Mouse (Mus musculus): ENCODE measurements around the gene Plpp3. TPM values are rescaled to one million over a fixed set of nuclear protein-coding genes. Genes with fewer than 3 reads are reported as not detected.

Plpp3 gene
- total RNA-seq (2021), result 10 to 100 TPM; 78.5 to 81.2 TPM
- long read RNA-seq, experiment 1, transcript Plpp3-201 (6 exons, 3,159 nt), result major isoform, 66 of 71 reads
- long read RNA-seq, experiment 1, partial matches to known transcripts, result 0 of 71 reads
- long read RNA-seq, experiment 1, other reads (novel, unspliced or antisense), result 5 of 71 reads
- long read RNA-seq, experiment 2, transcript Plpp3-201 (6 exons, 3,159 nt), result major isoform, 65 of 68 reads
- long read RNA-seq, experiment 2, partial matches to known transcripts, result 0 of 68 reads
- long read RNA-seq, experiment 2, other reads (novel, unspliced or antisense), result 3 of 68 reads

GRCm38 (mm10) chr4:105157276-105158168 lies at the start of gene Plpp3:
Plpp3 (plus strand) TSS chr4:105157347.
- DNase-seq, result peak; percentile 83 to 87
- intact Hi-C loops (cut with DNase I), result loop anchor here (2.0 to 10.0 kb wide), 7 partner anchors 65 to 1157 kb away; partner anchors contain the start of gene Usp24

DNA sequence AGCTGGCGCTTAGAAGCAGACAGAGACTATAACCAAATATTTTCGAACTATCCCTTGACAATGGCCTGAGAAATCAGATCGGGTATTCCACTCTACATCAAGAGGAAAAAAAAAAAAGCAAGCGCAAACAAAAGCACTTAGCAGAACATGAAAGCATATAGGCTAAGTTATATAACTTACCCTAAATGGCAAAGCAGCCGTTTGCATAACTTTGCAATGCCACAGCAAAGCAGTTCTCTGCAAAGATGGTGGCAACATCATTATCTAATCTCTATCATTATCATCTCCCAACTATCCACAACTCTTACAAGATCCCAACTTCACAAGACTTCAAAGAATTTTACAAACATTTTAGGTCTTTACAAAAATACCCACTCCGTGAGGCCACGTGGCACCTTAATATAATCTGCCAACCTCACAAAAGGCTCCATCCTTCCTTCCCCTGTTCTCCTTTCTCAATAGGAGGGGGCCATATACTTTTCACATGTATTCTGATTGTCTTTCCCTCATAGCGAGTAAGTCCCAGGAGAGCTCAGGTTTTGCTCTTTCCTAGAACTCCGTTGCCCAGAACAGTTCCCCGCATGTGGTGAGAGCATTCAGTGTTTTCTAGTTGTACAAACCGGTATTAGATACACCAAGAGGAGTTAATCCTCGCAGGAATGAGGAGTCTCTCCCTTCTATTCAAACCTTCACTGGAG lies 49.1 kb upstream of the Plpp3 start:
- intact Hi-C loops (cut with DNase I), result loop anchor here (5.0 kb wide), 1 partner anchor 71 kb away; no protein-coding TSS in a partner anchor
- DNase-seq, result no peak

- intact Hi-C loops (cut with DNase I), result loop anchor here (5.0 kb wide), 1 partner anchor 71 kb away; no protein-coding TSS in a partner anchor
- DNase-seq, result no peak
Observed at GRCm38 (mm10) chr4:105108641-105109198, 48.4 kb upstream of the Plpp3 start.

DNA sequence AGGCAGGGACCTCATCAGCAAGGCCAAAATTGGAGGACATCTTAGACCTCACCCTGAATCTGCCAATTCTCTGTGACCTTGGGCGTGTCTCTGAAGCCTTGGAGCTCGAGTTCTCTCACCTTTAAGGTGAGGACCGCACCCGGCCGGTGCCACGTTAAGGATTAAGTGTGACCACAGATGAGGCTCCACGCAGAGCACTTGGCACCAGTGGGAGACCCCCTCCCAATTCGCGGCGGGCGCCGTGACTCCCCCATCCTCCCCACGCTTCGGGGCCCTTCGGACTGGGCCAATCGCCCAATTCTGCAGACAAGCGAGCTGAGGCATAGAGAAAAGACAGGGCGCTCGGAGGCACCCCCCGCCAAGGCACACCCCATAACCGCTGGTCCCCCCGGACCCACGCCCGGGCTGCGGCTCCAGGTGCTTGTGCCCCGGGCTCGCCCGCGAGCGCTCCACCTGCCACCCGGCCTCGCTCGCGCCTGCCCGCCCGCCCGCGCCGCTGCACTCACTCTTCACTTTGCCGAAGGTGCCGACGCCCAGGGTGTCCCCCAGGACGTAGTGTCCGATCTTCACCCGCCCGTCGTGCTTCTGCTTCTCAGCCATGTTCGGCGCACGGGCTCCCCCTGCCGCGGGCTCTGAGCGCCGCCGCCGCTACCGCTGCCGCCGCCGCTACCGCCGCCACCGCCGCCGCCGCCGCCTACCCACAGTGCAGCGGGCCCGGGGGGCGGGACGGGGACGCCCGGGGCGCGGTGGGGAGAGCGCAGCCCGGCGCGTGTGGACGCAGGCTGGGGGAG lies 47.8 kb upstream of the Plpp3 start, which contains the start of gene Prkaa2:
Prkaa2 (minus strand) TSS at position 692 of the 791 bp plus-strand sequence.
- DNase-seq, result peak; percentile 84 to 86
- intact Hi-C loops (cut with DNase I), result loop anchor here (5.0 kb wide), 1 partner anchor 72 kb away; no protein-coding TSS in a partner anchor

- DNase-seq, result no peak
- intact Hi-C loops (cut with DNase I), result loop anchor here (5.0 kb wide), 1 partner anchor 73 kb away; no protein-coding TSS in a partner anchor
Observed at GRCm38 (mm10) chr4:105109990-105110683, 47.0 kb upstream of the Plpp3 start.

- intact Hi-C loops (cut with DNase I), result no loop called here
- DNase-seq, result no peak
Observed at GRCm38 (mm10) chr4:105110684-105111035, 46.5 kb upstream of the Plpp3 start.

- intact Hi-C loops (cut with DNase I), result no loop called here
- no peak for DNase-seq
Observed at GRCm38 (mm10) chr4:105111770-105112169, 45.4 kb upstream of the Plpp3 start.

DNA sequence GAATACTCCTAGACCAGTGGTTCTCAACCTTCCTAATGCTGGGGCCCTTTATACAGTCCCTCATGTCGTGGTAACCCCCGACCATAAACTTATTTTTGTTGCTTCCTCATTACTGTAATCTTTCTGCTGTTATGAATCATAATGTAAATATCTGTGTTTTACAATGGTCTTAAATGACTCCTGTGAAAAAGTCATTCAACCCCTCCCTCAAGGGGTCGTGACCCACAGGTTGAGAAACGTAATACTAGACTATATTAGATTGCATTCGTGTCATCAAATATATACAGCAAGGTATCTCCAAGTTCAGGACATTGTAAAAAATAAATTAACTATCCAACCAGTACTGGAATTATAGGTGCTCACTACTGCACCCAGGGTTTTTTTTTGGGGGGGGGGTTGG lies 44.1 kb upstream of the Plpp3 start:
- intact Hi-C loops (cut with DNase I), result no loop called here

GRCm38 (mm10) chr4:105113468-105113867 lies 43.7 kb upstream of the Plpp3 start:
- intact Hi-C loops (cut with DNase I), result no loop called here
- no peak for DNase-seq

More for the DNA sequence above, 44.1 kb upstream of the Plpp3 start:
- no peak for DNase-seq

GRCm38 (mm10) chr4:105121081-105121480 lies 36.1 kb upstream of the Plpp3 start:
- intact Hi-C loops (cut with DNase I), result loop anchor here (5.0 to 10.0 kb wide), 2 partner anchors 46 to 209 kb away; partner anchors contain the start of gene Fyb2
- no peak for DNase-seq

GRCm38 (mm10) chr4:105122429-105122828 lies 34.7 kb upstream of the Plpp3 start:
- peak; percentile 70 to 81 for DNase-seq
- intact Hi-C loops (cut with DNase I), result loop anchor here (2.0 to 10.0 kb wide), 3 partner anchors 48 to 210 kb away; partner anchors contain the start of gene Fyb2

- DNase-seq, result no peak
- intact Hi-C loops (cut with DNase I), result loop anchor here (10.0 kb wide), 1 partner anchor 54 kb away; no protein-coding TSS in a partner anchor
Observed at GRCm38 (mm10) chr4:105129212-105129611, 27.9 kb upstream of the Plpp3 start.

DNA sequence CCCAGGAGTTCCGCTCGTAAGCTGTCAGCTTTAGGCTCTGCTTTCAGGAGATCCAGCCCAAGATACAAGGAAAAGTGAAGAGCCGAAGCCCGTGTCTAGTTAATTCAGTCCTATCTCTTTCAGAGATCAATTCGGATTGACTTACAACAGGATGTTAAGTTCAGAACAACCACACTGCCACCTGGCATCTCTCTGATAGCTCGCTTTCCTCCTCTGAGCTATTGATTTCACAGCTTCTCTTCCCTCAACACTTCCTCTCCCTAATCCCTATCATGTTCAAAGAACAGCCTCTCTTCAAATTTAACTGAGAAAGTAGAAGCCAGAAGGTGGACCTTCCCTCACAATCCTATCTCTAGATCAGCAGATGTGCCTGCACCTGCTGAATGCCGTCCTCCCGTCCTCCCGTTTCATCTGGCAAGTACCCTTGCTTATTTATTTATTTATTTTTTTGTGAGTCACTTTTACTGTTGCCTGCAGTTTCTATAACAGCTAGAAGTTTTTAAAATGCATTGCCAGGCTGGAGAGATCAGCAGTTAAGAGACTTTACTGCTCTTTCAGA lies 25.3 kb upstream of the Plpp3 start:
- intact Hi-C loops (cut with DNase I), result no loop called here

GRCm38 (mm10) chr4:105133350-105134050 lies 23.6 kb upstream of the Plpp3 start:
- no peak for DNase-seq
- intact Hi-C loops (cut with DNase I), result no loop called here

More for the DNA sequence above, 25.3 kb upstream of the Plpp3 start:
- no peak for DNase-seq

DNA sequence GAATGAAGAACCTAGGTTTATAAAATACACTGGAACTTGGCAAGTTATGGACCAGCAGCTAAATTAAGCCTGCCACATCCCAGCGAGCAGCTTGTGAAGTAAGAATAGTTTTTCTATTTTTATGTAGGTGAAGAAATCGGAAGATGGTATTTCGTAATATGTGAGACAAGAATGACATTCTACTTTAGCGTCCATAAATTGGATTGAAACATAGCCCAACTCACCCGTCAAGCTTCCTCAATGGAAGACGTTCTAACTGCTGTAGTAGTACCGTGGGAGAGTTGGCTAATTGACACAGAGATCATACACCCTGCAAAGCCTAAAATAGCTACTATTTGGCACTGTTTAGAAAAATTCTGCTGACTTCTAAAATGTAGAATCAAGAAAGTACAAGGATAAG lies 7.7 kb upstream of the Plpp3 start:
- no peak for DNase-seq
- intact Hi-C loops (cut with DNase I), result no loop called here

- peak; percentile 75 to 81 for DNase-seq
- intact Hi-C loops (cut with DNase I), result loop anchor here (1.0 to 10.0 kb wide), 6 partner anchors 483 to 1225 kb away; partner anchors contain the start of gene Usp24
Observed at GRCm38 (mm10) chr4:105151911-105152690, 5.0 kb upstream of the Plpp3 start.

DNA sequence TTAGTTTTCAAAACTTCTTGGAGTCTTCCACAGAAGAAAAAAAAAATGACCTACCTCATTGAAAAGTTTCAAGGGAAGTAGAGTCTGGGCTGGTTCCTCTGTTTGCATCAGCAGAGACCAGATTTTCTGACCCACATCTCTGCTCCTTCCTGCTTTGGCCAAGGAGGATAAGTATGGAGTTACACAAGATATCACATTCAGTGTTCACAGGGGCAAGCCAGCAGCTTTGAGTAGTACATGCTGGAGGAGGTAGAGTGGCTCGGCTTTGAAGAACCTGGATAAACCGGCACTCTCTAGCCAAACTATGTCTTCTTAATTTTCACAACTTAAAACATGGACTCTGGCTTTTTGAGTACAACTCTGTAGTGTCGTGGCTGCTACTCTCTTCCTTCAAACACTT lies 3.9 kb upstream of the Plpp3 start:
- intact Hi-C loops (cut with DNase I), result loop anchor here (2.0 to 10.0 kb wide), 5 partner anchors 482 to 1224 kb away; partner anchors contain the start of gene Usp24
- no peak for DNase-seq
